Mouse (Mus musculus) lung, adult 2 months (tissue): ENCODE measurements around the gene G3bp2.

Source experiments
- CTCF ChIP-seq: fragments of 200-500 bp; IDR thresholded peaks from 2 replicates; pipeline ENCODE4 v1.5.1; 2011; ENCODE audit warnings: mild to moderate bottlenecking, low read length, control low read depth; ENCODE audit not compliant: insufficient read depth
- POLR2A ChIP-seq: fragments of 200-500 bp; IDR thresholded peaks from 2 replicates; pipeline ENCODE4 v1.6.1; 2011; ENCODE audit warnings: low read depth, mild to moderate bottlenecking, control low read depth, low read length, borderline replicate concordance; ENCODE audit errors: extremely low read depth

DNA sequence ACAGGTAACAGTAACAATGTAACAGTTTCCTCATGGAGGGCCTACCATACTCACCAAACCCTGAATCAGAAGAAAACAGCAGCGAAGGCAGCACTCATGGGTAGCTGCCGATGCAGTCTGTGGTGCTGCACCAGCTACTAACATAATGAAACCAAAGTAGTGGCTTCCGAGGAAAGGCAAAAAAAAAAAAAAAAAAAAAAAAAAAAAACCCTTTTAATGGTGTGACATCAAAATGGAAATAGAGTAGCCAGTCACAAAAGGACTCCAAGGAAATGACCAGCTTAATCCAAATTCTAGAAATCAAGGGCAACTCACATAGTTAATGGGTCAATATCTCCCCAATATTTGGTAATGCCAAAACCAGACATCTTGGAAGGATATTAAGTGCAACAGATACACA is 33.1 kb downstream of the G3bp2 start:
- TF ChIP-seq CTCF = no peak
- TF ChIP-seq POLR2A = no peak
